Mouse (Mus musculus) liver, adult 2 months (tissue): Measurements from ENCODE around the gene Flrt3. TPM values are rescaled to one million over a fixed set of nuclear protein-coding genes. Genes with fewer than 3 reads are reported as not detected.

Source experiments
- DNase-seq: peaks from one replicate; pipeline ENCODE4 v3.0.0-alpha.2; 2011; ENCODE audit warnings: low read depth, low spot score; ENCODE audit errors: extremely low read depth
- H3K27ac ChIP-seq: fragments of 200-500 bp; replicated peaks from 2 replicates; pipeline ENCODE4 v1.5.1; 2012; ENCODE audit warnings: low read depth, mild to moderate bottlenecking, control low read depth, inconsistent platforms, low read length; ENCODE audit not compliant: insufficient read depth
- H3K27me3 ChIP-seq: fragments of 200-500 bp; 2 replicates; pipeline ENCODE4 v1.6.1; 2012; ENCODE audit warnings: mild to moderate bottlenecking, moderate library complexity, low read length, inconsistent platforms; ENCODE audit not compliant: control insufficient read depth, insufficient read depth
- H3K36me3 ChIP-seq: fragments of 200-500 bp; 2 replicates; pipeline ENCODE4 v1.6.1; 2012; ENCODE audit warnings: low read length, inconsistent platforms; ENCODE audit not compliant: control insufficient read depth, insufficient read depth
- H3K4me1 ChIP-seq: fragments of 200-500 bp; 2 replicates; pipeline ENCODE4 v1.6.1; 2011; ENCODE audit warnings: low read length; ENCODE audit not compliant: control insufficient read depth, insufficient read depth
- H3K4me3 ChIP-seq: fragments of 200-500 bp; 2 replicates; pipeline ENCODE4 v1.5.1; 2011; ENCODE audit warnings: low read depth, mild to moderate bottlenecking, control low read depth, low read length, moderate library complexity; ENCODE audit not compliant: insufficient read depth
- H3K79me2 ChIP-seq: fragments of 200-500 bp; 2 replicates; pipeline ENCODE4 v1.6.1; 2012; ENCODE audit warnings: inconsistent platforms, mild to moderate bottlenecking, low read length, moderate library complexity; ENCODE audit not compliant: control insufficient read depth, insufficient read depth
- H3K9ac ChIP-seq: fragments of 200-500 bp; 2 replicates; pipeline ENCODE4 v1.6.1; 2012; ENCODE audit warnings: low read depth, mild to moderate bottlenecking, control low read depth, inconsistent platforms, low read length
- CTCF ChIP-seq: fragments of 200-500 bp; IDR thresholded peaks from 2 replicates; pipeline ENCODE4 v1.5.1; 2011; ENCODE audit warnings: low read depth, low read length, control low read depth
- POLR2A ChIP-seq: fragments of 200-500 bp; IDR thresholded peaks from 2 replicates; pipeline ENCODE4 v1.6.1; 2011; ENCODE audit warnings: low read length, control low read depth; ENCODE audit not compliant: insufficient read depth; ENCODE audit errors: extremely low read depth
- WGBS: fragments of 180-500 bp; shearing (Covaris S2); methylation state at CpG from one replicate; pipeline ENCODE4 v1.1.7; 2018; 5-methylcytosine and 5-hydroxymethylcytosine counted together
- polyA plus RNA-seq: library from polyadenylated mRNA; depleted of rRNA; stranded (reverse); fragments of >200 nt; gene quantifications from 2 replicates; pipeline ENCODE4 v1.2.3, GENCODE M21; 2012
- total RNA-seq: library from RNA; depleted of rRNA; stranded (reverse); fragments of >200 nt; gene quantifications from 2 replicates; pipeline ENCODE4 v1.2.3, GENCODE M21; 2014

The Flrt3 gene
- total and polyA plus RNA-seq, 2 experiments: 0.02 to 0.46 TPM

GRCm38 (mm10) chr2:140703377-140703776 is 32.1 kb upstream of the Flrt3 start:
- TF ChIP-seq CTCF (no peak), POLR2A (no peak)
- WGBS: 52% methylated on average over 4 of the region's 4 CpGs
- Histone ChIP-seq H3K27me3 (peaks cover 3% of the 10 kb centered on the region; the same call in 1 of the 2 replicates), H3K79me2 (no peaks in the 10 kb centered on the region), H3K27ac (no peak overlapping the region), H3K36me3 (no peaks in the 10 kb centered on the region), H3K9ac (no peak overlapping the region), H3K4me3 (no peak overlapping the region), H3K4me1 (no peaks in the 10 kb centered on the region)
- no peak for DNase-seq

GRCm38 (mm10) chr2:140698585-140698984 is 27.3 kb upstream of the Flrt3 start:
- 87% methylated on average over 3 of the region's 3 CpGs for WGBS
- H3K36me3 ChIP-seq: no peaks in the 10 kb centered on the region
- no peaks in the 10 kb centered on the region for H3K79me2 ChIP-seq
- TF ChIP-seq POLR2A (no peak), CTCF (no peak)
- H3K4me1 ChIP-seq: no peaks in the 10 kb centered on the region
- no peak overlapping the region for H3K9ac ChIP-seq
- no peak overlapping the region for H3K4me3 ChIP-seq
- no peak overlapping the region for H3K27ac ChIP-seq
- H3K27me3 ChIP-seq: no peaks in the 10 kb centered on the region; the same call in 1 of the 2 replicates
- DNase-seq: no peak

- TF ChIP-seq POLR2A: no peak
- TF ChIP-seq CTCF: no peak
- H3K4me1 ChIP-seq: no peaks in the 10 kb centered on the region
- no peaks in the 10 kb centered on the region; the same call in 1 of the 2 replicates for H3K27me3 ChIP-seq
- WGBS: 90% methylated on average over 5 of the region's 5 CpGs
- H3K27ac ChIP-seq: no peak overlapping the region
- H3K36me3 ChIP-seq: no peaks in the 10 kb centered on the region
- H3K4me3 ChIP-seq: no peak overlapping the region
- no peaks in the 10 kb centered on the region for H3K79me2 ChIP-seq
- DNase-seq: no peak
- H3K9ac ChIP-seq: no peak overlapping the region
Observed at GRCm38 (mm10) chr2:140693845-140694244, 22.6 kb upstream of the Flrt3 start.

- TF ChIP-seq POLR2A (no peak), CTCF (no peak)
Observed at GRCm38 (mm10) chr2:140692461-140692860, 21.2 kb upstream of the Flrt3 start.

GRCm38 (mm10) chr2:140691403-140691802 is 20.1 kb upstream of the Flrt3 start:
- Histone ChIP-seq H3K36me3 (no peaks in the 10 kb centered on the region), H3K9ac (no peak overlapping the region), H3K4me3 (no peak overlapping the region), H3K79me2 (no peaks in the 10 kb centered on the region), H3K27ac (no peak overlapping the region), H3K4me1 (no peaks in the 10 kb centered on the region), H3K27me3 (no peaks in the 10 kb centered on the region; the same call in 1 of the 2 replicates)
- TF ChIP-seq POLR2A: no peak
- no peak for TF ChIP-seq CTCF
- WGBS: 87% methylated on average over 1 of the region's 1 CpGs
- DNase-seq: no peak

More at GRCm38 (mm10) chr2:140692461-140692860, 21.2 kb upstream of the Flrt3 start:
- no peaks in the 10 kb centered on the region; the same call in 1 of the 2 replicates for H3K27me3 ChIP-seq
- no peak overlapping the region for H3K9ac ChIP-seq
- no peak overlapping the region for H3K4me3 ChIP-seq
- DNase-seq: no peak
- H3K36me3 ChIP-seq: no peaks in the 10 kb centered on the region
- no peaks in the 10 kb centered on the region for H3K4me1 ChIP-seq
- H3K27ac ChIP-seq: no peak overlapping the region
- no peaks in the 10 kb centered on the region for H3K79me2 ChIP-seq
- WGBS: 70% methylated on average over 4 of the region's 4 CpGs

GRCm38 (mm10) chr2:140690906-140691305 is 19.6 kb upstream of the Flrt3 start:
- WGBS: 83% methylated on average over 2 of the region's 2 CpGs
- Histone ChIP-seq H3K36me3 (no peaks in the 10 kb centered on the region), H3K9ac (no peak overlapping the region), H3K79me2 (no peaks in the 10 kb centered on the region), H3K27me3 (no peaks in the 10 kb centered on the region; the same call in 1 of the 2 replicates), H3K4me3 (no peak overlapping the region), H3K27ac (no peak overlapping the region), H3K4me1 (no peaks in the 10 kb centered on the region)
- TF ChIP-seq CTCF (no peak), POLR2A (no peak)
- DNase-seq: no peak
